Mouse (Mus musculus) MEL (cell line): Measurements from ENCODE around the gene Ing5. TPM values are rescaled to one million over a fixed set of nuclear protein-coding genes. Genes with fewer than 3 reads are reported as not detected.

Experiments used
- DNase-seq: peaks from one replicate; pipeline ENCODE4 v3.0.0; 2011; ENCODE audit warnings: low read depth, low spot score
- H3K27ac ChIP-seq: 2 replicates; pipeline ENCODE4 v1.5.1; 2012; ENCODE audit warnings: low read depth, mild to moderate bottlenecking, control low read depth, low read length, moderate library complexity; ENCODE audit not compliant: control insufficient read depth
- H3K27me3 ChIP-seq, 2 experiments: fragments of 150-350 bp in 1 of 2; sonication (generic) in 1 of 2; 2 replicates each; pipeline ENCODE4 v1.6.1; 2012; ENCODE audit warnings: low read length in 2 of 2, mild to moderate bottlenecking in 2 of 2, improper control_type of control experiment in 1 of 2, moderate library complexity in 1 of 2; ENCODE audit not compliant: insufficient read depth in 2 of 2, control insufficient read depth in 1 of 2
- H3K36me3 ChIP-seq, 2 experiments: 2 replicates each; pipeline ENCODE4 v1.6.1; 2012 to 2014; ENCODE audit warnings: low read length in 2 of 2, improper control_type of control experiment in 1 of 2, inconsistent platforms in 1 of 2, mild to moderate bottlenecking in 1 of 2; ENCODE audit not compliant: insufficient read depth in 2 of 2, control insufficient read depth in 1 of 2
- H3K4me1 ChIP-seq, 2 experiments: fragments of 150-350 bp in 1 of 2; sonication (generic) in 1 of 2; 2 replicates each; pipeline ENCODE4 v1.6.1; 2012; ENCODE audit warnings: low read length in 2 of 2, improper control_type of control experiment in 1 of 2, mild to moderate bottlenecking in 1 of 2; ENCODE audit not compliant: insufficient read depth in 2 of 2, control insufficient read depth in 1 of 2
- H3K4me3 ChIP-seq, 2 experiments: fragments of 150-350 bp in 1 of 2; sonication (generic) in 1 of 2; 2 replicates each; pipeline ENCODE4 v1.5.1; 2012; ENCODE audit warnings: low read depth in 2 of 2, low read length in 2 of 2, mild to moderate bottlenecking in 2 of 2, moderate library complexity in 2 of 2, control low read depth in 1 of 2, improper control_type of control experiment in 1 of 2; ENCODE audit not compliant: control insufficient read depth in 1 of 2, insufficient read depth in 1 of 2
- H3K79me2 ChIP-seq: 2 replicates; pipeline ENCODE4 v1.6.1; 2012; ENCODE audit warnings: mild to moderate bottlenecking, low read length, moderate library complexity; ENCODE audit not compliant: control insufficient read depth, poor library complexity, insufficient read depth
- H3K9ac ChIP-seq: 2 replicates; pipeline ENCODE4 v1.6.1; 2012; ENCODE audit warnings: low read depth, mild to moderate bottlenecking, control low read depth, low read length, moderate library complexity; ENCODE audit not compliant: control insufficient read depth, poor library complexity, severe bottlenecking
- H3K9me3 ChIP-seq: fragments of 150-350 bp; sonication (generic); replicated peaks from 2 replicates; pipeline ENCODE4 v1.6.1; 2012; ENCODE audit warnings: mild to moderate bottlenecking, low read length, improper control_type of control experiment, moderate library complexity; ENCODE audit not compliant: insufficient read depth
- BHLHE40 ChIP-seq: IDR thresholded peaks from 2 replicates; pipeline ENCODE4 v1.6.1; 2012; ENCODE audit warnings: low read depth, mild to moderate bottlenecking, inconsistent platforms, low read length, improper control_type of control experiment, borderline replicate concordance
- CHD1 ChIP-seq: IDR thresholded peaks from 2 replicates; pipeline ENCODE4 v1.6.1; 2012; ENCODE audit warnings: low read depth, mild to moderate bottlenecking, inconsistent platforms, low read length, improper control_type of control experiment
- E2F4 ChIP-seq: IDR thresholded peaks from 2 replicates; pipeline ENCODE4 v1.6.1; 2011; ENCODE audit warnings: low read depth, low read length, improper control_type of control experiment, borderline replicate concordance
- GABPA ChIP-seq: IDR thresholded peaks from 2 replicates; pipeline ENCODE4 v1.6.1; 2012; ENCODE audit warnings: low read depth, mild to moderate bottlenecking, inconsistent platforms, low read length, improper control_type of control experiment, moderate library complexity
- HCFC1 ChIP-seq: IDR thresholded peaks from 2 replicates; pipeline ENCODE4 v1.6.1; 2012; ENCODE audit warnings: low read depth, mild to moderate bottlenecking, inconsistent platforms, low read length, improper control_type of control experiment, moderate library complexity
- MAFK ChIP-seq: IDR thresholded peaks from 2 replicates; pipeline ENCODE4 v1.6.1; 2011; ENCODE audit warnings: low read depth, mild to moderate bottlenecking, low read length, improper control_type of control experiment, borderline replicate concordance
- MAZ ChIP-seq: IDR thresholded peaks from 2 replicates; pipeline ENCODE4 v1.6.1; 2012; ENCODE audit warnings: low read depth, mild to moderate bottlenecking, inconsistent platforms, low read length, improper control_type of control experiment
- MEF2A ChIP-seq: IDR thresholded peaks from 2 replicates; pipeline ENCODE4 v1.6.1; 2014; ENCODE audit warnings: low read depth, mild to moderate bottlenecking, inconsistent platforms, low read length, improper control_type of control experiment; ENCODE audit not compliant: poor library complexity, insufficient replicate concordance, severe bottlenecking; ENCODE audit errors: extremely low read depth
- MXI1 ChIP-seq: IDR thresholded peaks from 2 replicates; pipeline ENCODE4 v1.6.1; 2011; ENCODE audit warnings: mild to moderate bottlenecking, low read depth, low read length, improper control_type of control experiment
- MYB ChIP-seq: IDR thresholded peaks from 2 replicates; pipeline ENCODE4 v1.6.1; 2011; ENCODE audit warnings: mild to moderate bottlenecking, low read depth, low read length, improper control_type of control experiment
- MYC ChIP-seq: IDR thresholded peaks from 2 replicates; pipeline ENCODE4 v1.6.1; 2011; ENCODE audit warnings: low read depth, mild to moderate bottlenecking, low read length, improper control_type of control experiment, moderate library complexity
- NRF1 ChIP-seq: IDR thresholded peaks from 2 replicates; pipeline ENCODE4 v1.6.1; 2014; ENCODE audit warnings: low read depth, mild to moderate bottlenecking, inconsistent platforms, low read length, improper control_type of control experiment, moderate library complexity; ENCODE audit not compliant: poor library complexity, insufficient read depth, severe bottlenecking
- POLR2AphosphoS2 ChIP-seq: IDR thresholded peaks from 2 replicates; pipeline ENCODE4 v1.6.1; 2011; ENCODE audit warnings: low read length, improper control_type of control experiment
- RAD21 ChIP-seq: IDR thresholded peaks from 2 replicates; pipeline ENCODE4 v1.6.1; 2011; ENCODE audit warnings: mild to moderate bottlenecking, low read depth, low read length, improper control_type of control experiment
- RCOR1 ChIP-seq: IDR thresholded peaks from 2 replicates; pipeline ENCODE4 v1.6.1; 2012; ENCODE audit warnings: low read depth, mild to moderate bottlenecking, inconsistent platforms, low read length, improper control_type of control experiment
- TAL1 ChIP-seq: IDR thresholded peaks from 2 replicates; pipeline ENCODE4 v1.6.1; 2012; ENCODE audit warnings: mild to moderate bottlenecking, inconsistent platforms, low read length, moderate library complexity, mixed read lengths
- TCF12 ChIP-seq: IDR thresholded peaks from 2 replicates; pipeline ENCODE4 v1.6.1; 2014; ENCODE audit warnings: low read depth, mild to moderate bottlenecking, inconsistent platforms, low read length, improper control_type of control experiment, moderate library complexity
- ZC3H11A ChIP-seq: IDR thresholded peaks from 2 replicates; pipeline ENCODE4 v1.6.1; 2012; ENCODE audit warnings: low read depth, mild to moderate bottlenecking, inconsistent platforms, low read length, improper control_type of control experiment
- ZKSCAN1 ChIP-seq: IDR thresholded peaks from 2 replicates; pipeline ENCODE4 v1.6.1; 2012; ENCODE audit warnings: low read depth, mild to moderate bottlenecking, inconsistent platforms, low read length, improper control_type of control experiment, moderate library complexity
- polyA plus RNA-seq, 2 experiments: library from polyadenylated mRNA; stranded (reverse) in 1 of 2; unstranded in 1 of 2; fragments of >175 nt in 1 of 2; fragments of >200 nt in 1 of 2; gene quantifications; 2 replicates each; pipeline versions ENCODE4 v1.2.1 to v1.2.4; 2012; ENCODE audit warnings: low replicate concordance in 2 of 2, low read depth in 1 of 2; ENCODE audit not compliant: insufficient read length in 2 of 2, insufficient read depth in 1 of 2, missing spikeins in 1 of 2
- total RNA-seq: library from RNA; depleted of rRNA; stranded (reverse); fragments of 300-350 nt; gene quantifications from 2 replicates; pipeline ENCODE4 v1.2.3, GENCODE M21; 2012

The Ing5 gene
- total and polyA plus RNA-seq, 3 experiments, result 27.6 to 29.2 TPM; not detected in 1

DNA sequence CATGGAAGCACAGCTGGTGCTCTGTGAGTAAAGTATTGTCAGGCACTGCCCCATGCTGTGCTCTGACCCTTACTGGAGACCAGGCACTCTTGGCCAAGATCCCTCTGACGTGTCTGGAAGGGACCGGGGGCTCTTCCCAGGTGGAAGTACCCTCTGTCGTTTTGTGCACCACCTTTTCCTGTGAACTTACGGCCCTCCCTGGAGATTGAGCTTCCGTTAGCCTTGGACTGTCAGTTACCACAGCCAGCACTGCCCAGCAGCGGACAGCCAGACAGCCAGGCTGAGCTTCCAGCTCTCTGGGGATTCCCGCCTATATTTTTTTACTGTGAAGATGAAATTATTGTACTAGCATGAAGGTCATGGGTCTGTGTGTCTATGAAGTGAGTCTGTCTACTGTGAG is 15.0 kb downstream of the Ing5 start:
- Histone ChIP-seq H3K79me2 (no peaks in the 10 kb centered on the region), H3K9me3 (no peaks in the 10 kb centered on the region), H3K27me3 (no peaks in the 10 kb centered on the region)
- TF ChIP-seq MAZ (no peak), MXI1 (no peak), NRF1 (no peak), TCF12 (no peak)
- TF ChIP-seq, all 39 proteins: peak for 0
- no peak overlapping the region for H3K4me3 ChIP-seq
- no peak overlapping the region for H3K27ac ChIP-seq
- peaks cover 0 to 10% of the 10 kb centered on the region in 2 experiments; a peak in 2 of 4 replicates for H3K36me3 ChIP-seq
- no peak overlapping the region for H3K9ac ChIP-seq
- H3K4me1 ChIP-seq, result peaks cover 0 to under 1% of the 10 kb centered on the region in 2 experiments; a peak in 1 of 4 replicates
- DNase-seq, result no peak

DNA sequence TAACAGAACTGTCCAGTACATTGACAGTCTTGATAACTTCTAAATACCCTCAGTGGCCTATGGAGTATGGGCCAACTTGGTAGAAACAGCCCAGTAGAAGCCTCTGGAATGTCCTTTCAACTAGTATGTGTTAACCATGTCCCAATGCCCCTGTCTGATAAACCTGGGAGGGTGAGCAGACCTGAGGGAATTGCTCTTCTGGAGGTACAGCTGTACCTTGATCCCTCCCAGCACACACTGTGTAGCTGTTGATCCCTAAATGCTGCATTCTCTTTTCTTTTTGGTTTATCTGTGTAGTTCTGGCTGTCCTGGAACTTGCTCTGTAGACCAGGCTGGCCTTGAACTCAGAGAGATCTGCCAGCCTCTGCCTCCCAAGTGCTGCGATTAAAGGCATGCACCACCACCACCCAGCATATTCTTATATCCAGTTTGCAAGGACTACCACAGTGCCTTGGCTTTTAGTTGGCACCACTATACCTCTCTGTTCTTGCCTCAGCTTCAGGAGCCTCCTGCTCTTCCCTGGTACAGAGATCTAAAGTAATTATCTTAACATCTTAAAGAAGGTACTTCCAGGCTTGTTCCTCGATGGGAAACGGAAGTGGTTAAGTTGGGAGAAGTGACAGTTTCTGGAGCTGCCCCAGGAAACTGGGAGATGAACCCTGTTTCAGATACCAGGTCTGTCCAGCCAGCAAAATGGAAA is 20.2 kb downstream of the Ing5 start:
- peak; percentile 37 for DNase-seq
- Histone ChIP-seq H3K79me2 (peaks cover 3% of the 10 kb centered on the region), H3K36me3 (peaks cover 4 to 9% of the 10 kb centered on the region in 2 experiments), H3K4me1 (peaks cover 9 to 15% of the 10 kb centered on the region in 2 experiments; a peak in 3 of 4 replicates), H3K27me3 (no peaks in the 10 kb centered on the region), H3K9me3 (no peaks in the 10 kb centered on the region), H3K4me3 (peak overlapping the region in 1 of 2 experiments; percentile 98; a peak in 2 of 4 replicates), H3K27ac (peak overlapping the region; percentile 62), H3K9ac (peak overlapping the region; percentile 62; the same call in 1 of the 2 replicates)
- TF ChIP-seq ZC3H11A (no peak), GABPA (no peak), RAD21 (no peak), BHLHE40 (no peak), HCFC1 (no peak), MYC (no peak), RCOR1 (no peak), TAL1 (no peak), POLR2AphosphoS2 (no peak), MAFK (no peak), MEF2A (no peak), CHD1 (no peak), E2F4 (no peak), ZKSCAN1 (no peak), MYB (no peak)
